Mouse (Mus musculus) intestine, postnatal 0 days (tissue): ENCODE measurements at regions not wholly inside any gene's neighbourhood (a gene's known extent, or its start where the extent isn't known, plus 50 kb on each side); places are given as distances from the start of the nearest gene placed in this dataset.

Experiments
- ATAC-seq: fragments of 200-750 bp; cut with Nextera tagmentation; 2 replicates; pipeline ENCODE4 v1.8.0; 2017; ENCODE audit warnings: mild to moderate bottlenecking, moderate TSS enrichment, moderate library complexity
- H3K27ac ChIP-seq: fragments of 300-500 bp; sonication (generic); 2 replicates; pipeline ENCODE4 v1.5.1; 2014; ENCODE audit warnings: mild to moderate bottlenecking, low read depth, low read length, moderate library complexity
- H3K27me3 ChIP-seq: fragments of 300-500 bp; sonication (generic); replicated peaks from 2 replicates; pipeline ENCODE4 v1.6.1; 2014; ENCODE audit warnings: low read length, mixed read lengths; ENCODE audit not compliant: control insufficient read depth, insufficient read depth
- H3K36me3 ChIP-seq: fragments of 300-500 bp; sonication (generic); 2 replicates; pipeline ENCODE4 v1.6.1; 2014; ENCODE audit warnings: mild to moderate bottlenecking, moderate library complexity; ENCODE audit not compliant: control insufficient read depth, insufficient read depth
- H3K4me1 ChIP-seq: fragments of 300-500 bp; sonication (generic); replicated peaks from 2 replicates; pipeline ENCODE4 v1.6.1; 2014; ENCODE audit warnings: antibody characterized with exemption, low read length, mixed read lengths; ENCODE audit not compliant: control insufficient read depth, insufficient read depth
- H3K4me2 ChIP-seq: fragments of 300-500 bp; sonication (generic); replicated peaks from 2 replicates; pipeline ENCODE4 v1.6.1; 2014; ENCODE audit warnings: low read depth, mild to moderate bottlenecking, moderate library complexity
- H3K4me3 ChIP-seq: fragments of 300-500 bp; sonication (generic); 2 replicates; pipeline ENCODE4 v1.5.1; 2014; ENCODE audit warnings: low read depth, low read length
- H3K9ac ChIP-seq: fragments of 300-500 bp; sonication (generic); 2 replicates; pipeline ENCODE4 v1.6.1; 2014; ENCODE audit warnings: mild to moderate bottlenecking, low read depth, low read length
- H3K9me3 ChIP-seq: fragments of 300-500 bp; sonication (generic); 2 replicates; pipeline ENCODE4 v1.6.1; 2016; ENCODE audit warnings: mixed run types; ENCODE audit not compliant: control insufficient read depth
- CTCF ChIP-seq: sonication (generic); IDR thresholded peaks from 2 replicates; pipeline ENCODE4 v1.5.1; 2016; ENCODE audit warnings: low read depth, mild to moderate bottlenecking, control low read depth, antibody characterized with exemption, moderate library complexity
- WGBS: fragments of 180-500 bp; shearing (Covaris S2); extraction: QIAGEN DNeasy Blood & Tissue Kit; methylation state at CpG from one replicate; pipeline ENCODE4 v1.1.7; 2014; 5-methylcytosine and 5-hydroxymethylcytosine counted together

DNA sequence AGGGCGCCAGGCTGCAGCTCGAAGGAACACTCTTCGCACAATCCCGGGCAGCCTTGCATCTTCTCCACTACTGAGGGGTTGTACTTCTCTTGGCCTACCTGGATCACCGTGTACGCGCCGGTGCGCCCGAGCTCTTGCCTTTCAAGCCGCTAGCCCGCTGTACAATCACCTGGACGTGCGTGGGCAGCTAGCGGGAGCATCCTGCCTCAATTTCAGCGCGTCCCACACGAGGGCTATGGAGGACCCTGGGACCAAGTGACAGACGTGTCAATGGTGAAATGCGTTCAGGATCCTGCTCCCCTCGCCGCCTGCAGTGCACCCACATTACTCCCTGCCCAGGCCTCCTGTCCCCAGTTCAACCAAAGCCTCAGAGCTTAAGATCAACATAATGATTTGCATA is 373.2 kb upstream of the Cntn5 start:
- Histone ChIP-seq H3K4me1 (no peaks in the 10 kb centered on the region), H3K27me3 (no peaks in the 10 kb centered on the region), H3K9me3 (no peaks in the 10 kb centered on the region), H3K4me3 (no peak overlapping the region), H3K27ac (no peak overlapping the region), H3K36me3 (no peaks in the 10 kb centered on the region), H3K9ac (no peak overlapping the region), H3K4me2 (no peak overlapping the region)
- WGBS = 90% methylated on average over 22 of the region's 22 CpGs
- no peak for ATAC-seq
- TF ChIP-seq CTCF = no peak

DNA sequence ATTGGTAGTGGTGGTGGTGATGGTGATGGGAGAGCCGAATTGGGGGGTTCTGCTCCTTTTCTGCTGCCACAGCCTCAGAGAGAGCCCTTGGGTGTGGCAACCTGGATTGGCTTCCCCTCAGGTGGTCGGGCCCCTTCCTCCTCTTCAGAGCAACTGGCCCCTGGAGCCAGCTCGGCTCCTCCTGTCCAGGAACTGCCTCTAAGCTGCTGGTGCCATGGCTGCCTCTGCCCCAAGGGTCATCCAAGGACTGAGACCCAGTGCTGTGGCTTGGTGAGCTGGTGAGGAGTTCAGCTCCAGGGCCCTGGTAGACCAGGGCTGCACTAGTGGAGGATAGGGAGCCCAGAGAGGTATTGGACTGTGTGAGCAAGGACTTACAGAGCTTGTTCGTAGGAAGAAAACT is 372.4 kb upstream of the Cntn5 start:
- TF ChIP-seq CTCF = no peak
- no peak overlapping the region for H3K4me2 ChIP-seq
- H3K9me3 ChIP-seq = no peaks in the 10 kb centered on the region
- no peaks in the 10 kb centered on the region for H3K27me3 ChIP-seq
- no peak overlapping the region for H3K4me3 ChIP-seq
- H3K36me3 ChIP-seq = no peaks in the 10 kb centered on the region
- H3K4me1 ChIP-seq = no peaks in the 10 kb centered on the region
- no peak overlapping the region for H3K27ac ChIP-seq
- H3K9ac ChIP-seq = no peak overlapping the region
- 76% methylated on average over 4 of the region's 4 CpGs for WGBS
- no peak for ATAC-seq

DNA sequence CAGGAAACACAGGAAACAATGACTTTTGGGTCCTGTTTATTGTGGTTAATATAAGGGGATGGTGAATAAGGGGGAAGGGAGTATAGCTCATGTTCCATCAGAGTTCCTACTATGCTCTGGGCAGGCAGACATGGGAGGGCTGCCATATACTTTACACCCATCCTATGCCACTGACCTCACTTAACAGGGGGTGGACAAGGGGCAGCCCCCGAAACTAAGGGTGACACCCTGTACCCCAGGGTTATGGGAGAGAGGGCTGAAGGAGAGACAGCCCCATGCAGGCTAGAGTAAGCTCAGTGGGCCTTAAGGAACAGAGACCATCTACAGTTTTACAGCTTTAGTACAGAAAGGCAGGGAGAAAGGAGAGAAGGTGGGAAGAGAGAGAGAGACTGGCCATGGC is 352.3 kb upstream of the Cntn5 start:
- no peaks in the 10 kb centered on the region for H3K4me1 ChIP-seq
- no peak overlapping the region for H3K4me2 ChIP-seq
- no peaks in the 10 kb centered on the region for H3K27me3 ChIP-seq
- H3K36me3 ChIP-seq = no peaks in the 10 kb centered on the region
- H3K9me3 ChIP-seq = no peaks in the 10 kb centered on the region
- WGBS = 73% methylated on average over 1 of the region's 1 CpGs
- ATAC-seq = no peak
- no peak overlapping the region for H3K9ac ChIP-seq
- no peak for TF ChIP-seq CTCF
- no peak overlapping the region for H3K27ac ChIP-seq
- no peak overlapping the region for H3K4me3 ChIP-seq

DNA sequence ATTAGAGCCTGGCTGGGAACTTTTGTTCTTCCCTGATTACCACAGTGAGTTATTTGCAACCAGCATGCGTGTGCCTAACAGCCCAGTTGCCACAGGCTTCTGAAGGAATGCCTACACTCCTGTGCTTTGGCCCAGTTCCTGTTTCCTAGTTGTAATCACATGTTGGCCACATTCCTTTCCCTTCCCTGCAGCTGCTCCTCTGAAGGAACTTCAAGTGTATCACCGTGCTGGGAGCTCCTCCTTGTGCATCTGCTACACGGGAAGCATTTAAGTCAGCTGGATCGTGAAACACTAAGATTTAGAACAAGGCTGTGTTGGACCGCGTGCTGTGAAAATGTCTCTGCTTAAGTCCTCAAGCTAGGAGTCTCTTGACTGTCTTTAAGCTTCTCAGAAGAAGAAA is 302.3 kb upstream of the Cntn5 start:
- no peak overlapping the region for H3K9ac ChIP-seq
- no peak overlapping the region for H3K4me3 ChIP-seq
- H3K4me1 ChIP-seq = no peaks in the 10 kb centered on the region
- H3K27me3 ChIP-seq = no peaks in the 10 kb centered on the region
- ATAC-seq = no peak
- TF ChIP-seq CTCF = no peak
- no peaks in the 10 kb centered on the region for H3K36me3 ChIP-seq
- H3K4me2 ChIP-seq = no peak overlapping the region
- WGBS = 71% methylated on average over 6 of the region's 6 CpGs
- H3K9me3 ChIP-seq = no peaks in the 10 kb centered on the region
- no peak overlapping the region for H3K27ac ChIP-seq

DNA sequence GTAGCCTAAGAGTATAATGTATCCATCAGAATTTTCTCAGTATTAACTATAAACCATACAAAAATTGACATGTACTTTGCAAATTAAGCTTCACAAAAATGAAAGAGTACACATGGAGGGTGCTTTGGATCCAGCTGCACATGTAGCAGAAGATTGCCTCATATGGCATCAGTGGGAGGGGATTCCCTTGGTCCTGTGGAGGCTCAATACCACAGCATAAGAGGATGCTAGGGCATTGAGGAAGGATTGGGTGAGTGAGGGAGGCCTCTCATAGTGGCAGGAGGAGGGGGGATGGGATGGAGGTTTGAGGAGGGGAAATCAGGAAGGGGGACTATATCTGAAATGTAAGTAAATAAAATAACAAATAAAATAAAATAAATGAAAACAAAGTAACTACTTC is 301.7 kb upstream of the Cntn5 start:
- Histone ChIP-seq H3K36me3 (no peaks in the 10 kb centered on the region), H3K4me1 (no peaks in the 10 kb centered on the region), H3K9me3 (no peaks in the 10 kb centered on the region), H3K4me2 (no peak overlapping the region), H3K27me3 (no peaks in the 10 kb centered on the region), H3K27ac (no peak overlapping the region), H3K4me3 (no peak overlapping the region), H3K9ac (no peak overlapping the region)
- no peak for ATAC-seq
- TF ChIP-seq CTCF = no peak

DNA sequence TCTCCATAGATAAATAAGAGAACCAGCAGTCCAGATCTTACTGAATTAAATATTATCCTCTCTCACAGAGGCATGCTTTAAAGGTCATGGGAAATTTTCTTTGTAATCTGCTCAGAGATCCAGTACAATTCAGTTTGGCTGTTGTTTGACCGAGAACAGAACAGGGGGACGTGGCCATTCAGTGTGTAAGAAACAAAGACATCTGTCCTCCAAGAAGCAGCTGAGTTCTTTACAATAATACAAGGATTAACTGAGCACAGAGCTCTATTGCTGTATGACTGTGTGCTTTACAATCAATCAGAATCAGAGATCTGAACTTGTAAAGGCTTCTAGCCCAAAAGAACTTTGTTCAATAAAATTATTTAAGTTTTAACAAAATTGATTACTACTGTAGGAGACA is 287.6 kb upstream of the Cntn5 start:
- WGBS = 63% methylated on average over 2 of the region's 2 CpGs
- TF ChIP-seq CTCF = no peak
- H3K4me1 ChIP-seq = no peaks in the 10 kb centered on the region
- no peak overlapping the region for H3K4me3 ChIP-seq
- H3K27me3 ChIP-seq = no peaks in the 10 kb centered on the region
- ATAC-seq = no peak
- H3K4me2 ChIP-seq = no peak overlapping the region
- H3K9ac ChIP-seq = no peak overlapping the region
- H3K9me3 ChIP-seq = no peaks in the 10 kb centered on the region
- H3K36me3 ChIP-seq = no peaks in the 10 kb centered on the region
- H3K27ac ChIP-seq = no peak overlapping the region

DNA sequence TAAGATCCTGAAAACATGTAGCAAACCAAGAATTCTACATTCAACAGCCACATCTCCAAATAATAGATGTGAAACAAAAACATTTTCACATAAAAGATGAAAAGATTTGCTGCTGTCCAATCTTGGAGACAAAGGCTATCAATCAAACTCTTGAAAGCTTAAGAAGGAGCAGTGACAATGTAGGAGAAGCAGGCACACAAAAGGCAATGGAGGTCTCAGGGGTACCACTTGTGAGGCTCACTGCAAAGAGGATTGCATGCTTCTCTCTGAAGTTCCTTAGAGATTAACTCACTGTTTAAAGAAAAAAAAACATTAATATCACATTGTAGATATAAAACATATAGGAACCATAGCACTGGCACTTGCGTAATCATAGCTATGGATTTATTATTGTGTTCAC is 241.2 kb upstream of the Cntn5 start:
- no peak for ATAC-seq
- Histone ChIP-seq H3K4me2 (no peak overlapping the region), H3K27ac (no peak overlapping the region), H3K4me1 (no peaks in the 10 kb centered on the region), H3K36me3 (no peaks in the 10 kb centered on the region), H3K27me3 (no peaks in the 10 kb centered on the region), H3K9me3 (no peaks in the 10 kb centered on the region), H3K4me3 (no peak overlapping the region), H3K9ac (no peak overlapping the region)
- TF ChIP-seq CTCF = no peak
- 96% methylated on average over 1 of the region's 1 CpGs for WGBS
